Mouse (Mus musculus) liver, embryonic 14.5 days (tissue): Measurements from ENCODE around the gene Ush1c. TPM values are rescaled to one million over a fixed set of nuclear protein-coding genes. Genes with fewer than 3 reads are reported as not detected.

Source experiments
- ATAC-seq: fragments of 200-750 bp; cut with Nextera tagmentation; 2 replicates; pipeline ENCODE4 v1.8.0; 2017; ENCODE audit warnings: moderate number of reproducible peaks, mild to moderate bottlenecking, moderate library complexity; ENCODE audit not compliant: insufficient read depth
- DNase-seq, 3 experiments: peaks; one replicate each; pipeline ENCODE4 v3.0.0-alpha.2; 2012 to 2013; ENCODE audit warnings: low read depth in 3 of 3, low spot score in 3 of 3
- H3K27ac ChIP-seq: fragments of 300-500 bp; sonication (generic); 2 replicates; pipeline ENCODE4 v1.5.1; 2014; ENCODE audit warnings: moderate library complexity, mild to moderate bottlenecking, control low read depth, inconsistent platforms
- H3K27me3 ChIP-seq: fragments of 300-500 bp; sonication (generic); 2 replicates; pipeline ENCODE4 v1.6.1; 2014; ENCODE audit warnings: mild to moderate bottlenecking, low read length, moderate library complexity; ENCODE audit not compliant: control insufficient read depth, insufficient read depth
- H3K36me3 ChIP-seq: fragments of 300-500 bp; sonication (generic); replicated peaks from 2 replicates; pipeline ENCODE4 v1.6.1; 2014; ENCODE audit warnings: low read depth; ENCODE audit not compliant: control insufficient read depth, insufficient read depth
- H3K4me1 ChIP-seq, 2 experiments: fragments of 200-500 bp in 1 of 2; fragments of 300-500 bp in 1 of 2; sonication (generic) in 1 of 2; replicated peaks; 2 replicates each; pipeline ENCODE4 v1.6.1; 2012 to 2014; ENCODE audit warnings: antibody characterized with exemption in 1 of 2, inconsistent platforms in 1 of 2, low read length in 1 of 2; ENCODE audit not compliant: control insufficient read depth in 2 of 2, insufficient read depth in 2 of 2
- H3K4me2 ChIP-seq: fragments of 300-500 bp; sonication (generic); 2 replicates; pipeline ENCODE4 v1.6.1; 2014; ENCODE audit warnings: low read depth, mild to moderate bottlenecking, control low read depth, moderate library complexity
- H3K4me3 ChIP-seq, 2 experiments: fragments of 200-500 bp in 1 of 2; fragments of 300-500 bp in 1 of 2; sonication (generic) in 1 of 2; 2 replicates each; pipeline ENCODE4 v1.5.1; 2012 to 2014; ENCODE audit warnings: low read depth in 2 of 2, low read length in 2 of 2, mild to moderate bottlenecking in 2 of 2, control low read depth in 1 of 2, inconsistent platforms in 1 of 2, moderate library complexity in 1 of 2; ENCODE audit not compliant: insufficient read depth in 1 of 2
- H3K9ac ChIP-seq: fragments of 300-500 bp; sonication (generic); replicated peaks from 2 replicates; pipeline ENCODE4 v1.6.1; 2014; ENCODE audit warnings: mild to moderate bottlenecking, control low read depth, moderate library complexity
- H3K9me3 ChIP-seq: fragments of 300-500 bp; sonication (generic); 2 replicates; pipeline ENCODE4 v1.6.1; 2016; ENCODE audit warnings: low read length, mixed read lengths; ENCODE audit not compliant: control insufficient read depth
- CTCF ChIP-seq: IDR thresholded peaks from 2 replicates; pipeline ENCODE4 v1.5.1; 2016; ENCODE audit warnings: antibody characterized with exemption, low read depth, control low read depth
- EP300 ChIP-seq: IDR thresholded peaks from 2 replicates; pipeline ENCODE4 v1.6.1; 2016; ENCODE audit warnings: antibody characterized with exemption, low read depth
- WGBS: fragments of 180-500 bp; shearing (Covaris S2); extraction: QIAGEN DNeasy Blood & Tissue Kit; methylation state at CpG from one replicate; pipeline ENCODE4 v1.1.7; 2014; ENCODE audit not compliant: insufficient replicate concordance; 5-methylcytosine and 5-hydroxymethylcytosine counted together
- polyA plus RNA-seq, 2 experiments: library from polyadenylated mRNA; depleted of rRNA in 1 of 2; stranded (reverse) in 1 of 2; unstranded in 1 of 2; fragments of >200 nt; fragmentation: Nextera tagmentation in 1 of 2; extraction: Ambion mirVana in 1 of 2; gene quantifications; 2 replicates each; pipeline versions ENCODE4 v1.2.1 to v1.2.3; 2012 to 2014

Ush1c gene
- polyA plus RNA-seq, 2 experiments = 0.09 TPM; not detected in 1

DNA sequence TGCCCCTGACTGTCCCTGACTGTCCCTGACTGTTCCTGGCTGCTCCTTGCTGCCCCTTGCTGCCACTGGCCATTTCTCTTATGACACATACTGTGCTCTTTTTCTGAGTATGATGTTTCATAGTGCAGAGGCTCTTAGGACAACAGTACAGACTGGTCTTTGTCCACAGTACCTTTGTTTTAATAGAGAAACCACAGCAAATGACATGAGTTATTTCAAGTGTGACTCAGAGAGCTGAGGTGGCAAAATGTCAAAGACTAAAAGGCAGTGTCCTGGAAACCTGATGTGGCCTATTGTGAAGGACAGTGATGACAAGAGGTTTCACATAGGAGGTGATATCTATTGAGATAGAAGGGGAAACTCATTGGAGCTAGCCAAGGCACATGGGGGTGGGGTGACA lies 8.6 kb upstream of the Ush1c start:
- no peak overlapping the region for H3K4me2 ChIP-seq
- TF ChIP-seq CTCF (no peak), EP300 (no peak)
- H3K36me3 ChIP-seq = no peaks in the 10 kb centered on the region
- H3K27ac ChIP-seq = no peak overlapping the region
- H3K9ac ChIP-seq = no peak overlapping the region
- no peak overlapping the region for H3K4me3 ChIP-seq
- ATAC-seq (no peak), DNase-seq (no peak)
- no peaks in the 10 kb centered on the region for H3K4me1 ChIP-seq
- no peaks in the 10 kb centered on the region for H3K9me3 ChIP-seq
- no peaks in the 10 kb centered on the region for H3K27me3 ChIP-seq

GRCm38 (mm10) chr7:46240696-46241095 lies 2.4 kb upstream of the Ush1c start, which contains the start of gene Otog:
Otog (plus strand) TSS chr7:46240987.
- H3K27me3 ChIP-seq = no peaks in the 10 kb centered on the region
- H3K36me3 ChIP-seq = no peaks in the 10 kb centered on the region
- H3K9ac ChIP-seq = no peak within 1 kb of the TSS
- TF ChIP-seq EP300 = no peak
- TF ChIP-seq CTCF = no peak
- no peak within 1 kb of the TSS for H3K27ac ChIP-seq
- ATAC-seq (no peak), DNase-seq (no peak)
- WGBS = 25% methylated on average over 2 of the region's 2 CpGs
- H3K4me3 ChIP-seq = no peak within 1 kb of the TSS
- no peaks in the 10 kb centered on the region for H3K9me3 ChIP-seq
- H3K4me1 ChIP-seq = no peaks in the 10 kb centered on the region
- H3K4me2 ChIP-seq = no peak within 1 kb of the TSS

- no peak overlapping the region for H3K4me3 ChIP-seq
- no peaks in the 10 kb centered on the region for H3K27me3 ChIP-seq
- no peak overlapping the region for H3K4me2 ChIP-seq
- H3K27ac ChIP-seq = no peak overlapping the region
- 57% methylated on average over 4 of the region's 4 CpGs for WGBS
- no peak for ATAC-seq
- DNase-seq = no peak
- TF ChIP-seq EP300 = no peak
- no peaks in the 10 kb centered on the region for H3K9me3 ChIP-seq
- no peak overlapping the region for H3K9ac ChIP-seq
- no peaks in the 10 kb centered on the region for H3K36me3 ChIP-seq
- no peaks in the 10 kb centered on the region for H3K4me1 ChIP-seq
Observed at GRCm38 (mm10) chr7:46240091-46240490, 1.8 kb upstream of the Ush1c start.

GRCm38 (mm10) chr7:46237192-46237591 lies 1.1 kb downstream of the Ush1c start:
- no peak overlapping the region for H3K9ac ChIP-seq
- H3K36me3 ChIP-seq = no peaks in the 10 kb centered on the region
- H3K4me2 ChIP-seq = no peak overlapping the region
- DNase-seq (no peak), ATAC-seq (no peak)
- no peak overlapping the region for H3K4me3 ChIP-seq
- H3K9me3 ChIP-seq = no peaks in the 10 kb centered on the region
- 55% methylated on average over 7 of the region's 7 CpGs for WGBS
- no peak overlapping the region for H3K27ac ChIP-seq
- TF ChIP-seq CTCF (no peak), EP300 (no peak)
- no peaks in the 10 kb centered on the region for H3K27me3 ChIP-seq
- no peaks in the 10 kb centered on the region for H3K4me1 ChIP-seq

- Histone ChIP-seq H3K27me3 (no peaks in the 10 kb centered on the region), H3K9ac (no peak overlapping the region), H3K9me3 (no peaks in the 10 kb centered on the region), H3K4me3 (no peak overlapping the region), H3K4me2 (no peak overlapping the region), H3K27ac (no peak overlapping the region), H3K36me3 (no peaks in the 10 kb centered on the region), H3K4me1 (no peaks in the 10 kb centered on the region)
- 57% methylated on average over 15 of the region's 15 CpGs for WGBS
- no peak for DNase-seq
- TF ChIP-seq EP300 = no peak
- no peak for TF ChIP-seq CTCF
- no peak for ATAC-seq
Observed at GRCm38 (mm10) chr7:46236363-46236762, 1.9 kb downstream of the Ush1c start.

DNA sequence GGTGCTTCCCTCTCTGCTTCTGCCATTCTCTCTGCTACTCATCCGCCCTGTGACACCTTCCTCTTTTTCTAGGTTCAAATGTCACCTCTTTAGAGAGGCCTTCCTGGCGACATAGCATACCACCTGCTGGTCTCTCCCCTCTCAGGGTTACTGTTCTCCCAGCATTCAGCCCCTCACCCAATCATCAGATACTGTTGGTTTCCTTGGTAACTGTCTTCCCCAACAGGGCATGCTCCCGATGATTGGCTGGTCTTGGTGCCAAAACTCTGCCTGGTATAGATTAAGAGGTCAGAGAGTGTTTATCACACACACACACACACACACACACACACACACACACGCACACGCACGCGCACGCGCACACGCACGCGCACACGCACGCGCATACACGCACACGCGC lies 2.4 kb downstream of the Ush1c start:
- TF ChIP-seq EP300 = no peak
- no peak for TF ChIP-seq CTCF
- Histone ChIP-seq H3K36me3 (no peaks in the 10 kb centered on the region), H3K9me3 (no peaks in the 10 kb centered on the region), H3K4me2 (no peak overlapping the region), H3K4me1 (no peaks in the 10 kb centered on the region), H3K4me3 (no peak overlapping the region), H3K9ac (no peak overlapping the region), H3K27me3 (no peaks in the 10 kb centered on the region), H3K27ac (no peak overlapping the region)
- ATAC-seq = no peak
- no peak for DNase-seq
- WGBS = 50% methylated on average over 18 of the region's 18 CpGs
